Mouse (Mus musculus): ENCODE measurements around the gene Fibcd1.
A peak's percentile ranks its signal among the peaks of the same experiment; 100 is the strongest.

Gene Fibcd1

DNA sequence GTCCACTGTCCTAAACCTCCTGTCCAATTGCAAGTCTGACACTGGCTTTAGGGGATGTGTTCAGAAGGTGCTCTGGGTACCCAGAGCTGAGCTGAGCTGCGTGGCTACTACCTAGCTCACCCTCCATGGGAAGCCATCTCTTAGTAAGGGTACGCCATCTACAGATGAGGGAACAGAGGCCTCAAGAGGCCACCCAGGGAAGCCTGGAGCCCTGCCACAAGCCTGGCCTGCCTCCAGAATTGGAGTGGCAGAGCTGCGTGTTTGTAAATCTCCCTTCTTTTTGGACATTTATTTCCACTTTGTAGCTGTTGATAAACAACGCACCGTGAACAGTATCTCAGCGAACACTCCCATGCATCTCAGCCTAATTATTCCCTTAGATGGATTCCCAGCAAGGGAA is 11.4 kb upstream of the Fibcd1 start:
- DNase-seq (ENCODE audit: low read depth), result no peak

DNA sequence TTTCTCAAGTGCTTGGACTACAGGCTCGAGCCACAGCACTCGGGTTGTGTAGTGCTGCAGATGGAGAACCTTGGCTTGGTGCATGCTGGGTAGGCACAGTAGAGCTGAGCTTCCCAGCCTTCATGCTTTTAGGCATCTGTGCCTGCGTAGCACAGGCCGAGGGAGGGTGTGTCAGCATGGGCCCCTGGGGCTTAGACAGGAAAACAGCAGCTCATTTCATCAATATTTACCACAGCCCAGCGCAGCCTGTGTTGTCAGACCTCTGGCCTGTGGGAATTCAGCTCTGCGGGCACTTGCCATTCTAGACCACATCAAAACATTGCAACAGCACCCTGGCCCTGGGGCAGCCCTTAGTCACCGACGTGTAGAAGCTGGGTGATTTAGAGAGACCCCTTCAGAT is 10.2 kb upstream of the Fibcd1 start:
- no peak for DNase-seq (ENCODE audit: low read depth)

DNA sequence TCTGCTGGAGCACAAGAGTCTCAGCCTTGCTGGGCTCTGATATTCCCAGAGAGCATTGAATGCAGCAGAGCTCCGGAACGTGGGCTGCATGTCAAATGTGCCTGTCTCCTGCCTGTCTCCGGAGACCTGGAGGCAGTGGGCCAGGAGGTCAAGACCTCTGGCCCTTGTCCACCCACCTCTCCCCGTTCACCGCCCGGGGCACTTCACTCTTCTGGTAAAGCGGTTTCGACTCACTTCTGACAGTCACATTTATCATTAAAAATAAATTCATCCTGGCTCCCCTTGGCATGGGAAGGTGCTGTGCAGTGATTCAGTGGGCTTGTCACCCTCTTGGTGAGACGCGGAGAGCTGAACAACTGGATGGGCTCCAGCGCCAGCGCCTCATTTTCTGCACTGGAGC is 4.3 kb upstream of the Fibcd1 start:
- no peak for DNase-seq (ENCODE audit: low read depth)

DNA sequence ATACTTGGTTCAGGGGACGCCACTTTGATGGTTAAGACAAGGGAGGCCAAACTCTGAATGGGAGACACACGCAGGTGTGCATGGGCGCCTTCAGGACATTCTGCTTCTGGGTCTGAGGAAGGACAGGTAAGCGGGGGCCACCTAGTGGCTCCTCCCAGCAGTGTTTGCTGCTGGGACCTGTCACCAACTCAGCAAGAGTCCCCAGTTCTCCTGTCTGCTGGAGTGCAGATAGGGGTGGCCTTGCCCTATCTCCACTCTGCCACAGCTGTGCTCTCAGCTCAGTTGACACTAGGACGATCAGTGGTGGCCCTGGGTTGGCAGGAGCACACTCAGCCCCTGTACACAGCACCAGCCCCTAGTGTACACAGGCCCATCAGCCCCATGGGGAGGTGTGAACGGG is 2.1 kb upstream of the Fibcd1 start:
- DNase-seq (ENCODE audit: low read depth), result peak; percentile 71

DNA sequence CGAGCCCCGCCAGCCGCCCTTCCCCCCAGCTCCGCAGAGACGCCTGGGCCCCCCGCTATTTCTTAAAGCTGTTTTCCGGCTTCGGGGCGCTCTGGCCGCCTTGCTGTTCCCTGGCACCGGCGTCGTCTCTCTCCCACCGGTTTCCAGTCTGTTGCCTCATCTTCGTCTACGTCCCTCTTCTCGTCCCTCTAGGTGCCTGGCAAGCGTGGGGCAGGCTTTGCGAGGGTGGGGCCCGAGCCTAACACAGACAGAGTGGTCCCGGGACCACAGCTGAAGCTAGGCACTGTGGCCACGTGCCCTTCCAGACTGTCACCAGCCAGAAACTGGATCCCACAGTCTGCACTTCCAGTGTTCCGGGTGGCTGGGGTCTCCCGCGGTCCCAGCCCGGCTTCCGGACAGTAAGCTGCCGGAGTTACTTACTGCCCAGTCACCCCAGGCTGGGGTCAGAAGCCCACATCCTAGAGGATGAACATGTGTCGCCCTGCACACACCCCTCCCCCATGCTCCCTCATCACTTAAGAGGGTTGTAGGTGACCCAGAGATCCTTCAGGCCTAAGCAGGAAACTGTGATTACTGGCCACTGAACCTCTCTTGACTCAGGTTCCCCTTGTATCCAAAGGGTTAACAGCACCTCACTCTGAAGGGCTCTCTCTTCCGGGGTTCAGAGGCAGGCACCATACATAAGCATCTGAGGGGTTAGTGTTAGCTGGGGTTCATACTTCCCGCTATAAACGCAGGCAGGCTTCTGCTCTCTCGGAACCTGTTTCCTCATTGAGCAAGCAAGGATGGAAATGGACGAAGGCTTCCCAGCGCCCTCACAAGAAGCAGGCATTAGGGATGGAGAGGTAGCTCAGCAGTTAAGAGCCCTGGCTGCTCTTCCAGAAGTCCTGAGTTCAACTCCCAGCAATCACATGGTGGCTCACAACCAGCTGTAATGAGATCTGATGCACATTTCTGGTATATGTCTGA is 1.2 kb upstream of the Fibcd1 start:
- DNase-seq (ENCODE audit: low read depth), result peak; percentile 31

DNA sequence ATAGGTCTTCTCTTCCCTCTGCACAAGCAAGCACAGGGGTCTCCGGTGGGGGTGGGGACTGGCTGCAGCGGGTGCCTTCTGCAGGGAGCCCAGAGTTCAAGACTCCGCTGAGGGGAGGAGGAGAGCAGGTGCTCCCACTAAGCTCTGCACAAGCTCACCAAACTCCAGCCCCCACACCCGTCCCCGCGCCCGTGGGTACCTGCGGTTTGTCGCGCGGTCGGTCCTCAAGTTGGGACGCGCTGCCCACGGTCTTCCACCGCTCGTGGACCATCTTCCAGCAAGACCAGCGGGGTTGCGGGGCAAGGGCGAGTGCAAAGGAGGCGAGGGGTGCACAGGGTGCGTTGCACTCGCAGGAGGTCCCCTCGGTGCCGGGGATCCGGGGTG is 301 bp downstream of the Fibcd1 start:
- no peak for DNase-seq (ENCODE audit: low read depth)

DNA sequence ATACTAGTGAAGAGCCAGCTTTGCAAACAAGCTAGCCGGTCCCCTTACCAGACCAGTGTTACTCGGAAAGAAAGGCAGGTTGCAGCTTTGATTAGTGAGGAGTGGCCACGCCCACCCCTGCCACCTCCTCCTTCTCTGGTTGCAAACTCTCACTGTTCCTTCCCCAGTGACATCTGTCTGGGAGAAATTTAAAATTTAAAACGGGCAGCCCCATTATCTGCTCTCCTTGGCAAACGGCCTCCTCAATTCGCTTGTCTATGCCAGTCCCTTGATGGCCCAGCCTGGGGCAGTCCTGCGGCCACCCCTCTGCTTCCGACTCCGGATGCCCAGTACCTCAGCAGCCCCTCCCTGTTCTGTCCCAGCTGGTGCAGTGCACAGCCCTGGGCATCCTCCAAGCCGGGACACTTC is 1.1 kb downstream of the Fibcd1 start:
- DNase-seq (ENCODE audit: low read depth), result no peak

DNA sequence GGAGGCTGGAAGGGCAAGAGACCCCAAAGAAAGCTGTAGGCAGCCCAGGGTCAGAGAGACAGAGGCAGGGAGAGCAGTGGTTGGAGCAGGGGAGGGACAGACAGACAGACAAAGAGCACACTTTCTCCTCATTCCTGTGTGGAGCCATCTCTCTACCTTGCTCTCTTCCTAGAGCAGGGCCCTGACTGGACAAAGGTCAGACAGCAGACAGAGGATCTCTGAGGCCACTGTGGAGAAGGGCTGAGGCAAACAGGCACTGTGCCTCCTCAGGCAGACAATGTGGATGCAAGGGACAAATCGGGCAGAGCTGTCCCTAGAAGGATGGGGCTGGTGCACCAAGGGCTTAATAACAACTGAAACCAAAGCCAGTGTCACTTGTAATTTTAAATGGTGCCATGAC is 6.9 kb downstream of the Fibcd1 start:
- no peak for DNase-seq (ENCODE audit: low read depth)

DNA sequence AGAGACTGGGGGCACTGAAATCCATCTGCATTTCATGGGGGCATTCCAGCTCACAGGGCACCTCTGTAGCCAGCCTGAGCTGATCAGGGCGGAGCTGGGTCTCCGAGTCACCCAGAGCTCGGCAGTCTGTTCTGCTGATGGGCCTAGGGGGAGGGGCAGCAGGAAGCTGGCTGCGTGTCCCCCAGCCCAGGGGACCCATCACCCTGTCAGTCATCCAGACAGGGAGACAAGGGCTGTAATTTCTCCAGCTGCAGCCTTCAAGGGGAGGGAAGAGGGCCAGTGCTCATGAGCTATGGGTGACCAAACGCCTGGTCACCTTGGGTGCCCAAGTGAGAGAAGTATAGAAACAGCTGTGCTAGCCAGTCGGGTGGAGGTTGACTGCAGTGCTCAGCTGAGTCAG is 8.8 kb downstream of the Fibcd1 start:
- no peak for DNase-seq (ENCODE audit: low read depth)

DNA sequence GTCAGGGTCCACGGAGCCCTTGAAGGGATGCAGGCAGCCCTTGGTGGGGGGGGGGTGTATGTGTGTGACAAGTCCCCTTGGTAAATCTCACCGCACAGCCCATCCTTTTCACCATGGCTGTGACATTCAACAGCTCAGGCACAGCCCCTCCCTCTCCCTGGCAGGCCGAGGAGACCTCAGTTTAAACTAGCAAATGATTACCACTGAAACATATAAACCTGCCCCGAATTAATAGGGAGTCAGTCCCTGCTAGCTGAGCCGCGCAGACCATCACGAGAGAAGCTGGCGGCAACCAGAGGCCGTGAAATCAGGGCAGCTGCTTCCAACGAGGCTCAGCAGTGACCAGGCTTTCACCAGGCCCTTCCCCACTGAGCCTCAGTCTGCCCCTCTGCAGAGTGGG is 9.7 kb downstream of the Fibcd1 start:
- DNase-seq (ENCODE audit: low read depth), result no peak

DNA sequence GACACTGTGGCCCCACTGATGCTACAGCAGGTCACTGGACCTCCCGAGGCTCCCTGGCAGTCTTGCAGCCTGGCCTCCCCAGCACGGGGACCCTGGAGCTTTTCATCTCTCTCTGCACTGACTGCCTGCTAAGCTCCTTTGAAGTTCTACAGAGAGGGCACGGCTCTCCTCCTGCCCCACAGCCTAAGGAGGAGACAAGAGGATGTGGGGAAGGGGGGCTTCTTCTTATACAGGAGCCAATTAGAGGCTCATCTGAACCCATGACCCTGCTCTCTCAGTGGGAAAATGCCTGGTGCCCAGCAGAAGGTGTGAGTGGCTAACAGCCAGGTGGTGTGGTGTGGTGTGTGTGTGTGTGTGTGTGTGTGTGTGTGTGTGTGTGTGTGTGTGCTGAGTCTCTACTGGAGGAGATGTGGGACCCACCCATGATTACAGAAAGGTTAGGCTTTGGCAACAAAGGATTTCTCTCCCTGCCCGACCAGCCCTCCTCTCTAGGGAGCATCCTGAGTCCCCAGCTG is 17.4 kb downstream of the Fibcd1 start:
- DNase-seq (ENCODE audit: low read depth), result no peak

DNA sequence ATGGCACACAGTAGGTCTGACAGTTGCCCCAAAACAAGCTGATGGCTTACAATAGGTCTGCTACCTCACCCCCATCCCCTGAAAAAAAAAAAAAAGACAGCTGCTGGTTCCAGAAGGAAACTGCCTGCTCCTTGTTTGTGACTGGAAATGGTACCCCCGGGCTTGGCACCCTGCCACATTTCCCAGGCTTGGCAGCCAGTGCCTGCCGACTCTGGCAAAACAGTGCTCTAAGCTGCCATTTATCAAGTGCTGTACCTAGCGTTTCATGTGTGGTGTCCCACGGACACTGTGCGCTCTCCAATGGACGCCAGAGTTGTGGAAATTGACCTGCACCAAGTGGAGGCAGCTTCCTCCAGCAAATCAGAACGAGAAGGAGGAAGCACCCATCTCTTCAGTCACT is 17.9 kb downstream of the Fibcd1 start:
- no peak for DNase-seq (ENCODE audit: low read depth)

DNA sequence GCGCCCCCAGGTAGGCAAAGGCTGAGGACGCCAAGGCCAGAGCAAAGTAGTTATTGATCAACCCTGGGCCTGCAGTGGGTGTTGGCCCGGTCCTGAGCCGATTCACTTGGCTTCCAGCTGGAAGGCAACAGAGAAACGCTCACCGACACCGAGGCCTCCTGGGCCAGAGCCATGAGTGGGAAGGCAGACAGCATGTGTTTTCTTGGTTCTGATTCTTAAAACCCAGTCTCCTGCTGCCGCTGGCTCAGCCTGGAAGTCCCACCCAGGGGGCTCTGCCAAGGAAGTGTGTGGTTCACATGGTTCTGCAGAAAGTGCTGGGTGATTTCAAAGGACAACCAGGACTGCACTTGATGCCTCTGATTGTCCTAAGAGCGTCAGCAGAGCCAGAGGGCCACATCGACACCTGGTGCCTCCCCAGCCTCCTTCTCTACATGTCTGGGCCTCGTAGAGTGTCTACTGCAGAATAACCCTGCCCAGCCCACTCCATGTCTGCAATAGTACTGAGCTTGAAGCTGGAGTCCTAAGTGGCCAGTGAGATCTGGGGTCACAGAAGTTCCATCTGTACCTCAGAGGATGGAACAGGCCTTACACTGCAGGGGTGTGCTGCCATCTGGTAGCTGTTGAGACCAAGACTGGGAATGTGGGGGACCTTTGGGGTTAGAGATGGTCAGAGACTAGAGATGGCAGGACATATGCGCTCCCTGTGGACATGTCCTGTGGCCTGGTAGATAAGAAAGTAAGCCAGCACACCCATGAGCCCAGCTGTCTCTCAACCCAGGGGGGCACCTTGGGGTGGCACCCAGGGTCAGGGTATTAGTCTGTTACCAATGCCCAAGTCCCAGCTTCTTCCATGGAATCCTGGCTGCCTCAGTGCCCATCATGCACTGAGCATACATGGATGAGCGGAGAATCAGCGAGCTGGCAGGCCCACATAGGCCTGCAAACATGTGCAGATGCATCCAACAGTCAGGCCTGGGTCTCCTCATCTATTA is 19.4 kb downstream of the Fibcd1 start:
- no peak for DNase-seq (ENCODE audit: low read depth)

DNA sequence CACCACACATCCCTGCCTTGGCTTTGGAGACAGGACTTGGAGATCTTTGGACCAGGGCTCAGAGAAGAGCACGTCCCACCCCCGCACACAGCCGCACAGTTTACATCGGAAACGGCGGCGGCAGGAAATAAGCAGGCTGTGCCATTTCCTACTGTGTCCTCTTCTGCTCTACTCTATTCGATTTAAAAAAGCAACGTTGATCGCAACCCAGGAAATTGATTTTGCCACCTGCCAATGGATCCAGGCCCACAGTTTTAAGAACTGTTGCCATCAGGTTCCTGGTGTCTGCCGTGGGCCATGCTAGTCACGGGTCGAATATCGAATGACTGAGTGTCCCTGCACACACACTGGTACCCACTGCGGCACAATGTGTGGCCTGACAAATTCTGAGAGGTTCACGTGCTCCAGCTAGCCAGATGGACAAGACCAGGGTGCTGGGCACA is 20.3 kb downstream of the Fibcd1 start:
- DNase-seq (ENCODE audit: low read depth), result peak; percentile 56

DNA sequence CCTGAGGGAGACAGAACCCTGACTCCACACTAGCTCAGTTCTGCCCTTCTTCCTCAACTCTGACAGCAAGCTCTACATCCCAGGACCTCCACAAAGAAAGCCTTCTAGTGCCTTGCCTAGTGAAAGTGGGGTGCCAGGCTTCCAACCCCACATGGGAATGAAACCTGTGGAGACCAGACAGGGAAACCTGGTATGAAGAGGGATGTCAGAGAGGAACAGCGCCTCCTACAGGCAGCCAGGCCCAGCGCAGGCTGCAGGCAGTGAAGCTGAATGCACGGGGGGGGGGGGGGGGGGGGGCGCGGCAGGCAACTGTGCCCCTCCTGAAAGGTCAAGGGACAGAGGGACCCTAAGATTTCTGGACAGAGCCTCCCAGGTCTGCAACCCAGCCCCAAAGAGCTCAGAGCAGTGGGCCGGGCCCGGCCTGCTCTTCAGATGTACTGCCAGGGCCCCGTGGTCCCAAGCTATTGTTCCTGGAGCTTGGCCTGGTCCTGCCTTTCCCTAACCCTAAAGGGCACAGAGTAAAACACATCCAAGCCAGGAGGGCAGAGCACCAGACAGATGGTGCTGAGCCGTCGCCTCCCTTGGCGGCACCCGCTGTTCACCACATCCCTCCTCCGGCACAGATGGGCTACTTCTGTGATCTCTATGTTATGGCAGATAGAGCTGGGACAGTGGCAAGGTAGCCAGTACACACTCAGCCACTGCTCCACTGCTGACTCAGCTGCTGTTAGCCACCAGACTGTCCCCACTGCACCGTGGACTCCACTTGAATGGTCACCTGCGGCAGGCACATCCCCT is 21.7 kb downstream of the Fibcd1 start:
- DNase-seq (ENCODE audit: low read depth), result peak; percentile 63

DNA sequence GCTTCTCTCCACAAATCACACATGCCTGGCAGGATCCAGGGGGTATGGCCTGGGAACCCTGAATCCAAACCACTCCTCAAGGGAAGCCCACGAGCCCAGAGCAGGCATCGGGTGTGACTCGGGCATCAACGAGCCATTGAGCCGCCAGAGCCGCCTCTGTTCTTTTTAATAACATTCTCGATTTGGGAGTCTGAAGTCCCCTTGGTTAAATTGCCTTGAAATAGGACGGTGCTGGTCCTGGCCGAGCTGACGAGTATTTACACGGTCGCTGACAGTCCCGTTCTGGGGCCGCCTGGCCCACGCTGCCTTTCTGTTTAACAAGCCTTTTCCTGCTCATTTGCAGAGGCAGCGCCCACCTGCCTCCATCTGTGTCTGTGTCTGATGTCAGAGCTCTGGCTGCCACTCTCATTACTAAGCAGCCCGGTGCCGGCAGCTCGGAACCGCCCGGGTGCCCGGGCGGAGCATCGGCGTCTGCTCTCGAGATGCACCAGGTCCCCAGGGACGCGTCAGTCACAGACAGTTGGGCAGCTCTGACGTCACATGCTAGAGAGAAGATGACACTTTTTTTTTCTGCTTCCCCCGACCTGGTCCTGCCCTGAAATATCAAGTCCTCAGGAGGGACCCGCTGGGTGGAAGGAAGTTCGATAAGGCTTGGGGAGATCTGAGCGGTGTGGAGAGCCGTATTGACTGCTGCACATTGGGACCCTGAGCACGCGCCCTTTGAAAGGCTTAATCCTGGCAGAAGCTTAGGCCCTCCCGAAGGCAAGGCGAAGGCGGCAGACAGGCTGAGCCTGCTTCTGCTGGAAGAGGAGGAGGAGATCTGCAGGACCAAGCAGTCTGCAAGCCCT is 23.1 kb downstream of the Fibcd1 start:
- DNase-seq (ENCODE audit: low read depth), result peak; percentile 66

DNA sequence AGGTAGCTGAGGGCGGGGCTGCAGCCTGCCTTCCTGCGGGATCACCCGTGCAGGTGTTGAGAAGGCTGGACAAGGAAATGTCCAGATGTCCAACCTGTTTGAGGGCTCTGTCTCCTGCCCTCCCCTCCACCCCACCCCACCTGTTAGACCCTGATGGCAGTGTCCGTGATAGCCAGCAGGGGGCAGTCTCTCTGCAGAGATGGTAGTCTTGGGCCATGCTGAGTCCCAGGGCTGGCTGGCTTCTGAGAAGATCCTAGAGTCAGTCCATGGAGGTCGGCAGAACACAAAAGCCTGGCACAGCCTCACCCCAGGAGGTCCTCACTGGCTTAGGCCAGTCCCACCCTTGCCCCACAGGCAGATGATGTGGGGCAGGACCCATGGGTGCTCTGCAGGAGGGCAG is 30.4 kb downstream of the Fibcd1 start:
- peak; percentile 77 for DNase-seq (ENCODE audit: low read depth)

DNA sequence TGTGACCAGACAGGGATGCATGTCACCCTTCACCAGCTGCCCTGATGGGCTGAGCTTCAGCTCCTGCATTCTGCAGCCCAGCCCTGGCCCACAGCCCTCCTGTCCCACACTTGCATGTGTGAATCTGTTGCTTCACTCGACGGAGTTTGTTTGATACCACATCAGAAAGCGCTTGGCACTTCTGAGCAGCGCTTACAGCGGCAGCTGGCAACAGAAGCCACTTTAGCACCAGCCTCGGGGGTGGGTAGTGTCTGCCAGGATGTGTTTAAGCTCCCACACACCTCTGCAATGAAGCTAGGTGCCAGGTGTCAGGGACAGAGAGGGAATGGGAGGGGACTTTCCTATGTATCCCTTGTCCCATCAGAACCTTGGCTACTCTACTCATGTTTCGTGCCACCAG is 31.1 kb downstream of the Fibcd1 start:
- peak; percentile 19 for DNase-seq (ENCODE audit: low read depth)

DNA sequence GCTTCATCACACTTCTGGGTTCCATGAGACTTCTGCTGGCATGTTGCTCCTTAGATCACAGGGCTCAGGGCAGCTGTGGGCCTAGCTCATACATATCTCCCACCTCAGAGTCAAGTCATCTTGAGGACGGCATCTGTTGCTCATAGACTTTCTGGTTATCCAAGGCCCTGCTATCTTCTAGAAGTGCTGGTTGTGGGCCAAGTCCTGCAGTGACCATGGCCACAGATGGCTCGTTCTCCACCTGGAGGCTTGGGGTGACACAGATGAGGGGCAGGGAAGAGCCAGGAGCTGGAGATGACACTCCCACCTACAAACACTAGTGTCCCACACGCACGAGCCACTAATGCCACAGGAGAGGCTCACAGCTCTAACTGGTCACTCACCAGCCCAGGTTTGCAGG is 32.2 kb downstream of the Fibcd1 start:
- no peak for DNase-seq (ENCODE audit: low read depth)

DNA sequence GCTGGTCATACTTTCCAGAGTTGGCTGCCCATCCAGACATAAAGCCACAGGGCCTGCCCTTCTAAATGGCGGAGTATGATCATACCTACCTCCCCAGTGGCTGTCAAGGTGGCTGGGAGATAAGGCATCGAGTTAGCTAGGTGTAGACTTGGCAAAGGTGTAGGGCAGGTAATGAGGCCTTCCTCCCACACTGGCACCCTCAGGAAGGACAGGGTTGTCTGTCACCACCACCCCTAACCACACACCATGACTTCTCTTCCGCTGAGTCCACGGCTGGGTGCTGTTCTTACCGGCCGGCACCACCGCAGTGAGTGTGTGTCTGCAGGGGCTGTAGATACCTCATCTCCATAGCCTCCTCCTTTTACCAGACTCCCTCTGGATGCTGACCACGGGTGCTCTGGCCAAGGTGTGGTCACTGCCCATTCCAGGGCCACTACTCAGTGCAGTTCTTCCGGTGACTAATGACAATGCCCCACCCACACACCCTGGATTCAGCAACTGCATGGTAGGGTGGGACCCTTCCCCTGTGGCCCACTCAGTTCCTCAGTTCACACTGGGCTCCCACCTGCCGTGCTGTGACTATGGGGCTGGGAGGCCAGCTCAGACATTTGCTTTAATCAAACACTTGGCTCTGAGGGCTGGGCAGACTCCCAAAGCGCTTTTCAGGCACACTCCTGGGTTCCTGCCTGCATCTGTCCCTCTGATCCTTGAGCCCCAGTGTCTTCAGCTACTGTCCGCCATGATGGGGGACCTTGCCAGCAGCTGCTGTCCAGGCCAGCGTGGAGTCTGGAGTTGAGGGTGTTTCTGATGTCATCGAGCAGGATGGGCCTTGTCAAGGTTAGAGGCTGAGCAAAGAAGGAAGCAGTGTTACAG is 34.5 kb downstream of the Fibcd1 start:
- peak; percentile 51 for DNase-seq (ENCODE audit: low read depth)

All from induced T-regulatory cell, adult 2 months (primary cell).